Mouse (Mus musculus): ENCODE measurements at regions not wholly inside any gene's neighbourhood (a gene's known extent, or its start where the extent isn't known, plus 50 kb on each side); places are given as distances from the start of the nearest gene placed in this dataset.

- H3K4me2 ChIP-seq (replicated peaks; ENCODE audit: low read depth): no peak overlapping the region
- 67% methylated on average over 10 of the region's 10 CpGs for WGBS
- TF ChIP-seq CTCF (IDR thresholded peaks at IDR 0.05; ENCODE audit: low read depth) (no peak), EP300 (optimal IDR thresholded peaks at IDR 0.05) (no peak)
- H3K36me3 ChIP-seq (ENCODE audit: control insufficient read depth, insufficient read depth, low read length): no peaks in the 10 kb centered on the region
- DNase-seq (ENCODE audit: low spot score) (no peak), ATAC-seq (ENCODE audit: low FRiP score, low TSS enrichment) (no peak)
- no peaks in the 10 kb centered on the region for H3K27me3 ChIP-seq (ENCODE audit: control insufficient read depth, insufficient read depth, low read length)
- no peak overlapping the region for H3K4me3 ChIP-seq (ENCODE audit: low read depth, low read length)
- no peaks in the 10 kb centered on the region for H3K4me1 ChIP-seq (replicated peaks; ENCODE audit: control insufficient read depth, insufficient read depth)
- H3K9me3 ChIP-seq (ENCODE audit: control insufficient read depth, low read length): no peaks in the 10 kb centered on the region
- H3K9ac ChIP-seq (ENCODE audit: low read length): no peak overlapping the region
- H3K27ac ChIP-seq (replicated peaks): no peak overlapping the region
Measured at GRCm38 (mm10) chr9:101458306-101458946, 206.8 kb upstream of the Ppp2r3a start.

DNA sequence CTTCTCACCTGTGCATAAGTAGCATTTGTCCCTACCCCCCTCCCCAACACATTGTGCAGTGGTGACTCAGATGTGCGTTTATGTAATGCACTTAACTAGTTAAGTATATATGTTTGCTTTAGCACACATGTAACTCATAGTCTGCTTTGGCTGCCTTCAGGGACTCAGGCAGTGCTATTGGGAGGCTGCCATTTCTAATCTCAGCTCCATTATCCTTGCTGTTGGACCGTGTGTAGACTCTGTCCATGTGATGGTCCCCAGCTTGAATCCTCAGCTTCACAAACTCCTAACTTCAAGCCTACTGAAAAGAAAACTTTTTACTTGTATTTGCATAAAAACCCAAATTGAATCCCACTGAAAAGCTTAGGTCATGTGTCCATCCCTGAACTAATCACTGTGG is 194.7 kb upstream of the Ppp2r3a start:
- no peak for TF ChIP-seq EP300 (optimal IDR thresholded peaks at IDR 0.05)
- TF ChIP-seq CTCF (IDR thresholded peaks at IDR 0.05; ENCODE audit: low read depth): no peak
- H3K4me2 ChIP-seq (replicated peaks; ENCODE audit: low read depth): no peak overlapping the region
- ATAC-seq (ENCODE audit: low FRiP score, low TSS enrichment): peak; percentile 30; the same call in 1 of the 2 replicates
- no peak for DNase-seq (ENCODE audit: low spot score)
- H3K9me3 ChIP-seq (ENCODE audit: control insufficient read depth, low read length): no peaks in the 10 kb centered on the region
- no peak overlapping the region for H3K4me3 ChIP-seq (ENCODE audit: low read depth, low read length)
- no peak overlapping the region for H3K27ac ChIP-seq (replicated peaks)
- no peaks in the 10 kb centered on the region; the same call in 1 of the 2 replicates for H3K4me1 ChIP-seq (replicated peaks; ENCODE audit: control insufficient read depth, insufficient read depth)
- H3K9ac ChIP-seq (ENCODE audit: low read length): no peak overlapping the region
- no peaks in the 10 kb centered on the region for H3K36me3 ChIP-seq (ENCODE audit: control insufficient read depth, insufficient read depth, low read length)
- no peaks in the 10 kb centered on the region for H3K27me3 ChIP-seq (ENCODE audit: control insufficient read depth, insufficient read depth, low read length)
- WGBS: 35% methylated on average over 2 of the region's 2 CpGs

DNA sequence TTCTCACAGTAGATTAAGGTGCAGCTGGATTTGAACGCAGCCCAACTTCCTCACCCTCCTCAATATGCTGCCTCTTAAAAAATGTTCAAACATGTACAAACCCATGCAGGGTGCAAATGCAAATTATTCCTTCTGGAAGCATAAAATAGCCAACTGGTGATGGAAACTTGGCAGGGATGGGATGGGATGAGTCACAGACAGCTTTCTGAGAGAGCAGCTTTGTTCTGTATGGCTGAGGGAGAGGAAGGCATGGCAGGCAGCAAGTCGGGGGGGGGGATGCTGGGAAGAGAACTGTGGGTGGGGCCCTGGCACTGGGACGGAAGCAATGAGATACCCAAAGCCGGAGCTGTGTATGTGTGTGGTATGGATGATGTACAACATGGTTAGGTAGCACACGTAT is 194.2 kb upstream of the Ppp2r3a start:
- H3K4me3 ChIP-seq (ENCODE audit: low read depth, low read length): no peak overlapping the region
- DNase-seq (ENCODE audit: low spot score) (peak; percentile 19), ATAC-seq (ENCODE audit: low FRiP score, low TSS enrichment) (peak; percentile 80)
- H3K36me3 ChIP-seq (ENCODE audit: control insufficient read depth, insufficient read depth, low read length): no peaks in the 10 kb centered on the region
- H3K4me1 ChIP-seq (replicated peaks; ENCODE audit: control insufficient read depth, insufficient read depth): no peaks in the 10 kb centered on the region; the same call in 1 of the 2 replicates
- H3K27ac ChIP-seq (replicated peaks): peak overlapping the region; percentile 67
- 59% methylated on average over 5 of the region's 5 CpGs for WGBS
- TF ChIP-seq CTCF (IDR thresholded peaks at IDR 0.05; ENCODE audit: low read depth) (no peak), EP300 (optimal IDR thresholded peaks at IDR 0.05) (no peak)
- no peaks in the 10 kb centered on the region for H3K9me3 ChIP-seq (ENCODE audit: control insufficient read depth, low read length)
- H3K9ac ChIP-seq (ENCODE audit: low read length): no peak overlapping the region
- H3K27me3 ChIP-seq (ENCODE audit: control insufficient read depth, insufficient read depth, low read length): no peaks in the 10 kb centered on the region
- H3K4me2 ChIP-seq (replicated peaks; ENCODE audit: low read depth): no peak overlapping the region

DNA sequence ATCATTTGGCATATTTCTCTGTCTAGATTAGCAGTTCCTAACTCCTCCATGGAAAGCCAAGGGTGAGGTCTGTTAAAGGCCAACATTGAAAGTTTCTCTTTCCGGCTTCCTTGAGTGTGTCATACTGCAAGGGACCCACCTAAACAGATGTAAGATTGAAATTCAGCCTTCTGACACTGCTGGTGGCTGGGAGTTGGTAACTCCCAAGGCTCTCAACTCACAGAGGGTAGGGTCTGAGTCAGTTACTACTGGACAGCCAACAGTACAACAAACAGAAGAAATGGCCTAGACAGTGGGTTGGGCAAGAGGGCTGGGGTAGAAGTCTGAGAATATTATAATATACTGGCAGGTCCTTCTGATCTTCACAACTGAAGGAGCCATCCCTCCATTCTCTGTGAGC is 193.7 kb upstream of the Ppp2r3a start:
- Histone ChIP-seq H3K27ac (replicated peaks) (peak overlapping the region; percentile 67), H3K9me3 (ENCODE audit: control insufficient read depth, low read length) (no peaks in the 10 kb centered on the region), H3K27me3 (ENCODE audit: control insufficient read depth, insufficient read depth, low read length) (no peaks in the 10 kb centered on the region), H3K36me3 (ENCODE audit: control insufficient read depth, insufficient read depth, low read length) (no peaks in the 10 kb centered on the region), H3K9ac (ENCODE audit: low read length) (no peak overlapping the region), H3K4me1 (replicated peaks; ENCODE audit: control insufficient read depth, insufficient read depth) (no peaks in the 10 kb centered on the region; the same call in 1 of the 2 replicates), H3K4me3 (ENCODE audit: low read depth, low read length) (no peak overlapping the region), H3K4me2 (replicated peaks; ENCODE audit: low read depth) (no peak overlapping the region)
- 81% methylated on average over 1 of the region's 1 CpGs for WGBS
- DNase-seq (ENCODE audit: low spot score) (no peak), ATAC-seq (ENCODE audit: low FRiP score, low TSS enrichment) (peak; percentile 53; the same call in 1 of the 2 replicates)
- no peak for TF ChIP-seq EP300 (optimal IDR thresholded peaks at IDR 0.05)
- TF ChIP-seq CTCF (IDR thresholded peaks at IDR 0.05; ENCODE audit: low read depth): no peak

GRCm38 (mm10) chr9:101439856-101440255 is 188.3 kb upstream of the Ppp2r3a start:
- ATAC-seq (ENCODE audit: low FRiP score, low TSS enrichment): no peak
- Histone ChIP-seq H3K4me1 (replicated peaks; ENCODE audit: control insufficient read depth, insufficient read depth) (no peaks in the 10 kb centered on the region), H3K4me3 (ENCODE audit: low read depth, low read length) (no peak overlapping the region), H3K27ac (replicated peaks) (no peak overlapping the region), H3K4me2 (replicated peaks; ENCODE audit: low read depth) (no peak overlapping the region), H3K9me3 (ENCODE audit: control insufficient read depth, low read length) (no peaks in the 10 kb centered on the region), H3K9ac (ENCODE audit: low read length) (no peak overlapping the region), H3K36me3 (ENCODE audit: control insufficient read depth, insufficient read depth, low read length) (no peaks in the 10 kb centered on the region), H3K27me3 (ENCODE audit: control insufficient read depth, insufficient read depth, low read length) (no peaks in the 10 kb centered on the region)
- TF ChIP-seq CTCF (IDR thresholded peaks at IDR 0.05; ENCODE audit: low read depth) (no peak), EP300 (optimal IDR thresholded peaks at IDR 0.05) (no peak)
- DNase-seq (ENCODE audit: low spot score): no peak
- 80% methylated on average over 6 of the region's 6 CpGs for WGBS

DNA sequence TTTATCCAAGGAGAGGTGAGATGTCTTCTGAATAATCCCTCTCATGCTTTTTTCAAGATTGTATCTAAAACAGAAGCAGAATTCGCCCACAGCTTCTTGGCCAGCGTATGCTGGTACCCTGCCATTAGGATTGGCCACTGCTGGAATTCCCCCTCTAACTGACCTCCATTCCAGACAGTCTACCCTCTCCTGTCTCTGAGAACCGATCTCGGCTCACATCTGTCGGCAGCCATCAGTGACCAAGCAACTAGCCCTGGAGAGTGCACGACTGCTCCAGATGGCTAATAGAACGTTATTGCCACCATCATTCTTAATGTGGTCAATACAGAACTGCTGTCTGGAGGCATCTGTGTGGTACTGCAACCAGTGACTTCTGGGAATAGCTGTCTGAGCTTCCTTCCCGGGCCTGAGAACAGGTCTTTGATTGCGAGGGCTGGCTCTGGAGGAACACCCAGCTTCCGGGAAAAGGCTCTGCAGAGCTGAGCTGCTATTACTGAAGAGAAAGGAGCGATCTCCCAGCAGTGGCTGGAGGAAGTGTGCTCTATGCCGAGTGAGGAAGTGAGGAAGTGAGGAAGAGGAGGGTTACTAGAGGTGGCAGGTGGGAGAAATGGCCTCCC is 187.1 kb upstream of the Ppp2r3a start:
- no peak overlapping the region for H3K27ac ChIP-seq (replicated peaks)
- no peak for DNase-seq (ENCODE audit: low spot score)
- H3K4me2 ChIP-seq (replicated peaks; ENCODE audit: low read depth): no peak overlapping the region
- WGBS: 60% methylated on average over 12 of the region's 12 CpGs
- H3K27me3 ChIP-seq (ENCODE audit: control insufficient read depth, insufficient read depth, low read length): no peaks in the 10 kb centered on the region
- no peak for ATAC-seq (ENCODE audit: low FRiP score, low TSS enrichment)
- H3K4me3 ChIP-seq (ENCODE audit: low read depth, low read length): no peak overlapping the region
- H3K9me3 ChIP-seq (ENCODE audit: control insufficient read depth, low read length): no peaks in the 10 kb centered on the region
- no peaks in the 10 kb centered on the region for H3K36me3 ChIP-seq (ENCODE audit: control insufficient read depth, insufficient read depth, low read length)
- no peaks in the 10 kb centered on the region for H3K4me1 ChIP-seq (replicated peaks; ENCODE audit: control insufficient read depth, insufficient read depth)
- TF ChIP-seq EP300 (optimal IDR thresholded peaks at IDR 0.05): no peak
- no peak for TF ChIP-seq CTCF (IDR thresholded peaks at IDR 0.05; ENCODE audit: low read depth)
- no peak overlapping the region for H3K9ac ChIP-seq (ENCODE audit: low read length)
